Mouse (Mus musculus): ENCODE measurements around the gene Dnajc7.
"Not testable (repeated sequence)": the region's sequence is repeated elsewhere in the genome, so short reads cannot be mapped to it uniquely, and the experiment has no call there.

Gene Dnajc7

GRCm38 (mm10) chr11:100619982-100620381 lies at the start of gene Dnajc7:
Gene Dnajc7 (minus strand): TSS chr11:100620168.
- ATAC-seq (ENCODE audit: insufficient number of reproducible peaks, low FRiP score, low TSS enrichment) = no peak

- ATAC-seq (ENCODE audit: insufficient number of reproducible peaks, low FRiP score, low TSS enrichment) = no peak
Measured at GRCm38 (mm10) chr11:100659806-100660205, 39.8 kb upstream of the Dnajc7 start.

GRCm38 (mm10) chr11:100656458-100656857 lies 36.5 kb upstream of the Dnajc7 start:
- ATAC-seq (ENCODE audit: insufficient number of reproducible peaks, low FRiP score, low TSS enrichment) = no peak

GRCm38 (mm10) chr11:100655589-100655988 lies 35.6 kb upstream of the Dnajc7 start:
- not testable (repeated sequence) for ATAC-seq (ENCODE audit: insufficient number of reproducible peaks, low FRiP score, low TSS enrichment)

- no peak for ATAC-seq (ENCODE audit: insufficient number of reproducible peaks, low FRiP score, low TSS enrichment)
Measured at GRCm38 (mm10) chr11:100651748-100652147, 31.8 kb upstream of the Dnajc7 start.

GRCm38 (mm10) chr11:100651205-100651604 lies 31.2 kb upstream of the Dnajc7 start:
- no peak for ATAC-seq (ENCODE audit: insufficient number of reproducible peaks, low FRiP score, low TSS enrichment)

GRCm38 (mm10) chr11:100648405-100648804 lies 28.4 kb upstream of the Dnajc7 start:
- no peak for ATAC-seq (ENCODE audit: insufficient number of reproducible peaks, low FRiP score, low TSS enrichment)

- no peak for ATAC-seq (ENCODE audit: insufficient number of reproducible peaks, low FRiP score, low TSS enrichment)
Measured at GRCm38 (mm10) chr11:100646265-100646664, 26.3 kb upstream of the Dnajc7 start.

GRCm38 (mm10) chr11:100643612-100644575 lies 23.9 kb upstream of the Dnajc7 start:
- no peak for ATAC-seq (ENCODE audit: insufficient number of reproducible peaks, low FRiP score, low TSS enrichment)

GRCm38 (mm10) chr11:100640159-100640906 lies 20.4 kb upstream of the Dnajc7 start:
- no peak; the same call in 1 of the 2 replicates for ATAC-seq (ENCODE audit: insufficient number of reproducible peaks, low FRiP score, low TSS enrichment)

- ATAC-seq (ENCODE audit: insufficient number of reproducible peaks, low FRiP score, low TSS enrichment) = no peak
Measured at GRCm38 (mm10) chr11:100634530-100634929, 14.6 kb upstream of the Dnajc7 start.

- ATAC-seq (ENCODE audit: insufficient number of reproducible peaks, low FRiP score, low TSS enrichment) = no peak
Measured at GRCm38 (mm10) chr11:100628862-100629352, 8.9 kb upstream of the Dnajc7 start.

GRCm38 (mm10) chr11:100628056-100628455 lies 8.1 kb upstream of the Dnajc7 start:
- ATAC-seq (ENCODE audit: insufficient number of reproducible peaks, low FRiP score, low TSS enrichment) = no peak

- ATAC-seq (ENCODE audit: insufficient number of reproducible peaks, low FRiP score, low TSS enrichment) = no peak
Measured at GRCm38 (mm10) chr11:100626701-100627195, 6.8 kb upstream of the Dnajc7 start.

GRCm38 (mm10) chr11:100625754-100626700 lies 6.1 kb upstream of the Dnajc7 start:
- ATAC-seq (ENCODE audit: insufficient number of reproducible peaks, low FRiP score, low TSS enrichment) = no peak

GRCm38 (mm10) chr11:100623867-100624266 lies 3.9 kb upstream of the Dnajc7 start:
- ATAC-seq (ENCODE audit: insufficient number of reproducible peaks, low FRiP score, low TSS enrichment) = no peak

- ATAC-seq (ENCODE audit: insufficient number of reproducible peaks, low FRiP score, low TSS enrichment) = peak; percentile 72
Measured at GRCm38 (mm10) chr11:100622714-100623113, 2.7 kb upstream of the Dnajc7 start.

- peak; percentile 91 for ATAC-seq (ENCODE audit: insufficient number of reproducible peaks, low FRiP score, low TSS enrichment)
Measured at GRCm38 (mm10) chr11:100619485-100619975, 438 bp downstream of the Dnajc7 start.

- no peak for ATAC-seq (ENCODE audit: insufficient number of reproducible peaks, low FRiP score, low TSS enrichment)
Measured at GRCm38 (mm10) chr11:100618761-100619484, 1.0 kb downstream of the Dnajc7 start, which contains the start of gene Nkiras2. Gene Nkiras2 (plus strand): TSS chr11:100619244.
